Mouse (Mus musculus) megakaryocyte-erythroid progenitor cell, adult 5-6 weeks (primary cell): ENCODE measurements around the gene St3gal2. TPM values are rescaled to one million over a fixed set of nuclear protein-coding genes. Genes with fewer than 3 reads are reported as not detected.
A peak's percentile ranks its signal among the peaks of the same experiment; 100 is the strongest.
"Not testable (repeated sequence)": the region's sequence is repeated elsewhere in the genome, so short reads cannot be mapped to it uniquely, and the experiment has no call there.

Source experiments
- ATAC-seq: replicated peaks from 2 replicates; pipeline ENCODE4 v1.8.0; 2016; ENCODE audit warnings: mild to moderate bottlenecking, inconsistent platforms; ENCODE audit not compliant: severe bottlenecking, poor library complexity, low FRiP score, low TSS enrichment
- total RNA-seq, 2 experiments: library from RNA; stranded (forward) in 1 of 2; stranded (reverse) in 1 of 2; fragments of 200-1000, 215-1000 nt in 1 of 2; fragments of >200 nt in 1 of 2; fragmentation: Nextera tagmentation in 1 of 2; gene quantifications; 2 replicates each; pipeline ENCODE4 v1.2.3; 2014 to 2017

Gene St3gal2
- total RNA-seq, 2 experiments from 2014 or later = 12.5 to 17.0 TPM

GRCm38 (mm10) chr8:110940682-110941452, 21.1 kb downstream of the St3gal2 start:
- ATAC-seq = 0 out of 2 replicates have a peak, but pooled peaks have one; percentile 2

DNA sequence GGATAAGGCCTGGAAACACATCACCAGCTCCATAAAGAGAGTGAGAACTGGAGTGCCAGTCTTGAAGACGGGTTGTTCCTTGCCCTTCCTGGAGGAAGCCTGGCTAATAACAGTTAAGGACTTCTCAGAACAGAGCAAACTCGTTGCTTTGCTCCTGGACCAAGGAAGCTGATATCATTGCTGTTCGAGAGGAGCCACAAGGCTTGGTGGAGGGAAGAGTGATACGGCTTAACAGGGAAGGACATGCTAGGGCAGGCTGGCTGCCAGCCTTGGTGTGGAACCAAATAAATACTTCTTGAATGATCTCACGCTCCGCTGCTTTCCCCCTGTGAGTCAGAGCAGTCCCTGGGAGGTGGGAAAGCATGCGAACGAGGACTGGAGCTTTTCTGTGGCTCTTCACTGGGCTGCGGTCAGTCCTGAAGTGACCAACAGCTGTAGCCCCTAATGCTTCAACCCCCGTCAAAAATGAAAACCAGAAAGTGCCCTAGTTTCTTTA, 21.8 kb downstream of the St3gal2 start:
- ATAC-seq = 0 out of 2 replicates have a peak, but pooled peaks have one; percentile 19

DNA sequence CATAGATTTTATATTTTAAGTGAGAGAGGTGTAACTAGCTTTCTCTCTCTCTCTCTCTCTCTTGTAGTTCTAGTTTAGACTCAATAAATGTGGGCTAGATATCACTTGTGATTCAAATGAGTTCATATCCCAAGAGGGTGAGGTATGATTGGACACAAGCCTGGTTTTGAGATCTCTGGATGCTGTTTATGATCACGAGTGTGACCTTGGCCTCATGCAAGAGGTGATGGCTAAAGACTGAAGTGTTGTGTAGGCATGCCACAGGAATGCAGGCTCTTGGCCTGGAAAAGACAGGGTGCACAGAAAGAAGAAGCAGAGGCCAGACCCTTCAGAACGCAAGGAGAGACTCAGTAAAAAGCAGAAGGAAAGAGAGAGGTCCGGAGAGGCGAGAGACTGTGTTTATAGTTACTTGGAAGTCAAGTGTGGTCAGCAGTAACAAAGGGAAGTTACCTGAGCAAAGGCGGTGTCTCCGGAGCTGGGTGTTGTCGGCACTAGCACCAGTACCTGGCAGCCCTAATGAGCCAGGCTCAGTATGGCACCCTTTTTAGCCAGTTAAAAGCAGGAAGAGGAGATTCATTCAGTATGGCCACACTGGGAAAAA, 24.7 kb downstream of the St3gal2 start:
- no peak for ATAC-seq

- ATAC-seq = 0 out of 2 replicates have a peak, but pooled peaks have one; percentile 3
Observed at GRCm38 (mm10) chr8:110945716-110946115, 26.0 kb downstream of the St3gal2 start.

- ATAC-seq = no peak
Observed at GRCm38 (mm10) chr8:110950065-110950484, 30.4 kb downstream of the St3gal2 start.

DNA sequence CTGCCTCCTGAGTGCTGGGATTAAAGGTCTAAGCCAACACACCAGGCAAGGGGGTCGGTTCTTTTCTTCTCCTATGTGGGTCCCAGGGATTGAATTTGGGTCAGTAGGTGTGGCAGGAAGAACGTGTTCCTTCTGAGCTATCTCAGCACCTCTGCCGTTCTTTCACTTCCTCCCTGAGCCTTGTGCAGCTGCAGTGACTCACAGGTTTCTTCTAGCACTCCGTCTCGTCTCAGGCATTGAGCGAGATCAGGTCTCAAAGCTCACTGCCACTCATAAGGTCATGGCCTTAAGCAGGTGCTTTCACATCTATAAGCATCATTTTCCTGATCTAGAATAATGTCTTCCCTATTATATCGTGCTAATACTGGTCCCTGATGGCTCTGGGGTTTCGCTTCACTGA, 35.1 kb downstream of the St3gal2 start:
- ATAC-seq = no peak

- ATAC-seq = no peak
Observed at GRCm38 (mm10) chr8:110956619-110957450, 37.1 kb downstream of the St3gal2 start.

GRCm38 (mm10) chr8:110957471-110957870, 37.7 kb downstream of the St3gal2 start:
- no peak for ATAC-seq

GRCm38 (mm10) chr8:110958135-110958534, 38.4 kb downstream of the St3gal2 start:
- ATAC-seq = no peak

GRCm38 (mm10) chr8:110958553-110958952, 38.8 kb downstream of the St3gal2 start:
- not testable (repeated sequence) for ATAC-seq

DNA sequence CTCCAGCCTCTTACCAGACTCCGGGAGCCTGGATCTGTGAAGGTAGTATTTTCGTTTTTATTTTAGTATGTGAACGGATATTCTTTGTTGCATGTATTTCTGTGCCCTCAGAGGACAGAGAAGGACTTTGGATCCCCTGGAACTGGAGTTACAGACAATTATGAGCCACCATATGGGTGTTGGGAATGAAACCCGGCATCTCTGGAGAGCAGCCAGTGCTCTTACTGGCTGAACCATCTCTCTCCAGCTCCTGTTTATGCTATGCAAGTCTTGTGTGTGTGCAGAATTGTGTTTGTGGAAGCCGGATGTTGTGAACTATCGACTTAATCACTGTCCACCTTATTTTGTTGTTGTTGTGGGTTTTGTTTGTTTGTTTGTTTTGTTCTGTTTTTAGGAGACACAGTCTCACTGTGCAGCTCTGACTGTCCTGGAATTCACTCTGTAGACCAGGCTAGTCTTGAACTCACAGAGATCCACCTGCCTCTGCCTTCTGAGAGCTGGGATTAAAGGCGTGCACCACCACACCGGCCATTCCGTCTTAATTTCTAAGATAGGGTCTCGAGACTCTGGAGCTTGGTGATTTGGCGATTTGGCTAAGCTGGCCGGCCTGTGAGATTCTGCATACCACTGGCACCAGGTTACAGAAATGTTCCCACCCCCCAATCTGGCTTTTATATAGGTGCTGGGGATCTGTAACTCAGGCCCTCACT, 39.5 kb downstream of the St3gal2 start:
- no peak for ATAC-seq

GRCm38 (mm10) chr8:110959906-110960305, 40.2 kb downstream of the St3gal2 start:
- ATAC-seq = no peak

DNA sequence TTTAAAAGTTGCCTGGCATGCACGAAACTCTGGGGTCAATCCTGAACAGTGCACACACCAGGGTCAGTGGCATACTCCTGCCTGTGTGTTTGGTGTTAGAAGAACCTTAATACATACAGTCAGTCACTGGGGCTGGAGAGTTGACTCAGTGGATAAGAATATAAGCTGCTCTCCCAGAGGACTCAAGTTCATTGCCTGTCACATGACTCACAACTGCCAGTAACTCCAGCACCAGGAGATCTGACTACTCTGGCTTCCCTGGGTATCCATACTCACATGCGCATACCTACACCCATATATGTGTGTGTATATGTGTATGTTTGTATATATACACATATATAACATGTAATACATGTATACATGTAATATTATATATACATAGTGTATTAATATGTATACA, 43.3 kb downstream of the St3gal2 start:
- no peak for ATAC-seq

- no peak for ATAC-seq
Observed at GRCm38 (mm10) chr8:110964666-110965065, 44.9 kb downstream of the St3gal2 start.

DNA sequence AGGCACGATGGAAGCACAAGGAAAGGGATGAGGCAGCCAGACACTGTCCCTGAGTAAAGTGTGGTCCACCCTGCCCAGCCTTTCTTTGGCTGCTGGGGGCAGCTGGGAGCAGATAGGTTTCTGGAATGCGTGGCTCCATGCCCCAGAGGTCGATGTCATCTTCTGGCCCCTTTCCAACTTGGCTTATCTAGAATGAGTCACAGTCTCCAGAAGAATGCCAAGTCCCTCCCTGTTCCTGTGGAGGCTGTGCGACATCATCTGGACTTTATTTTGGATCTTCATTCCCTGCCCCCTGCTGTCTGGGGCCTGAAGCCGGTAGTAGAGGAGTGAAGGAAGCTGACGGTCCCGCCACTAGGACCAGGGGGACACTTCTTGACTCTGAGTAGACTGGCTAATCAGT, 45.9 kb downstream of the St3gal2 start:
- ATAC-seq = peak; percentile 49

- ATAC-seq = no peak
Observed at GRCm38 (mm10) chr8:110966586-110966985, 46.9 kb downstream of the St3gal2 start.

GRCm38 (mm10) chr8:110967326-110967725, 47.6 kb downstream of the St3gal2 start:
- no peak for ATAC-seq

- ATAC-seq = peak; percentile 91
Observed at GRCm38 (mm10) chr8:110969910-110970770, 50.4 kb downstream of the St3gal2 start.
